Mouse (Mus musculus) embryonic stem cell, embryonic (primary cell): ENCODE data around the gene Evi2.

Experiments used
- CTCF ChIA-PET, 4 experiments: fragments of 300-600 bp in 2 of 4; fragments of 350-600 bp in 2 of 4; sonication (Branson Sonifier 250); formaldehyde crosslinking; loops; one replicate each; lab custom pipeline; 2022; ENCODE audit warnings: inconsistent platforms in 2 of 4; lab: Charles Lee
- POLR2A ChIA-PET, 4 experiments: fragments of 300-600 bp in 2 of 4; fragments of 350-600 bp in 2 of 4; sonication (Branson Sonifier 250); formaldehyde crosslinking; loops; one replicate each; lab custom pipeline; 2022; ENCODE audit warnings: antibody characterized with exemption in 4 of 4, inconsistent platforms in 1 of 4; lab: Charles Lee

The Evi2 gene

GRCm38 (mm10) chr11:79528601-79529000 lies 1.8 kb downstream of the Evi2 start:
- POLR2A ChIA-PET, result no interaction called here
- CTCF ChIA-PET, result no interaction called here

GRCm38 (mm10) chr11:79527739-79528384 lies 2.5 kb downstream of the Evi2 start:
- CTCF ChIA-PET, result no interaction called here

GRCm38 (mm10) chr11:79527015-79527738 lies 3.2 kb downstream of the Evi2 start:
- POLR2A ChIA-PET, result no interaction called here
- CTCF ChIA-PET, result no interaction called here

More at GRCm38 (mm10) chr11:79527739-79528384, 2.5 kb downstream of the Evi2 start:
- POLR2A ChIA-PET, result no interaction called here

GRCm38 (mm10) chr11:79526549-79526948 lies 3.8 kb downstream of the Evi2 start:
- ChIA-PET CTCF (no interaction called here), POLR2A (no interaction called here)

- ChIA-PET POLR2A (interaction anchor here in 1 of 4 experiments (0.6 kb wide), 1 partner anchor 700 kb away, joined by 3 read pairs; no protein-coding TSS in a partner anchor), CTCF (no interaction called here)
Measured at GRCm38 (mm10) chr11:79524310-79524575, 6.1 kb downstream of the Evi2 start.

GRCm38 (mm10) chr11:79523560-79524309 lies 6.7 kb downstream of the Evi2 start, which contains the start of gene Evi2b:
Gene Evi2b (minus strand): TSS chr11:79523762.
- POLR2A ChIA-PET, result interaction anchor here in 1 of 4 experiments (0.6 kb wide), 1 partner anchor 700 kb away, joined by 3 read pairs; no protein-coding TSS in a partner anchor
- CTCF ChIA-PET, result no interaction called here

GRCm38 (mm10) chr11:79522944-79523343 lies 7.4 kb downstream of the Evi2 start:
- CTCF ChIA-PET, result no interaction called here
- POLR2A ChIA-PET, result no interaction called here

GRCm38 (mm10) chr11:79521930-79522329 lies 8.5 kb downstream of the Evi2 start:
- ChIA-PET CTCF (interaction anchor here in 2 of 4 experiments (0.7 kb wide), 2 partner anchors 10 to 1235 kb away, joined by 3 to 13 read pairs; no protein-coding TSS in a partner anchor), POLR2A (no interaction called here)

GRCm38 (mm10) chr11:79520772-79521171 lies 9.6 kb downstream of the Evi2 start:
- ChIA-PET CTCF (no interaction called here), POLR2A (no interaction called here)

GRCm38 (mm10) chr11:79519878-79520291 lies 10.5 kb downstream of the Evi2 start:
- POLR2A ChIA-PET, result interaction anchor here in 1 of 4 experiments (1.1 kb wide), 1 partner anchor 12 kb away, joined by 3 read pairs; no protein-coding TSS in a partner anchor
- CTCF ChIA-PET, result interaction anchor here in 1 of 4 experiments (0.6 kb wide), 1 partner anchor 64 kb away, joined by 3 read pairs; no protein-coding TSS in a partner anchor

- POLR2A ChIA-PET, result interaction anchor here in 1 of 4 experiments (1.1 kb wide), 1 partner anchor 11 kb away, joined by 3 read pairs; no protein-coding TSS in a partner anchor
- CTCF ChIA-PET, result interaction anchor here in 2 of 4 experiments (0.6 to 0.9 kb wide), 2 partner anchors 65 to 563 kb away, joined by 3 read pairs; no protein-coding TSS in a partner anchor
Measured at GRCm38 (mm10) chr11:79519299-79519698, 11.1 kb downstream of the Evi2 start.

- ChIA-PET POLR2A (interaction anchor here in 1 of 4 experiments (1.3 to 1.6 kb wide), 2 partner anchors 10 to 47 kb away, joined by 4 read pairs; no protein-coding TSS in a partner anchor), CTCF (no interaction called here)
Measured at GRCm38 (mm10) chr11:79515798-79516197, 14.6 kb downstream of the Evi2 start.

GRCm38 (mm10) chr11:79515331-79515730 lies 15.1 kb downstream of the Evi2 start:
- POLR2A ChIA-PET, result interaction anchor here in 1 of 4 experiments (1.6 kb wide), 1 partner anchor 9 kb away, joined by 4 read pairs; no protein-coding TSS in a partner anchor
- CTCF ChIA-PET, result no interaction called here

- CTCF ChIA-PET, result no interaction called here
- POLR2A ChIA-PET, result no interaction called here
Measured at GRCm38 (mm10) chr11:79511970-79512369, 18.4 kb downstream of the Evi2 start.

GRCm38 (mm10) chr11:79504506-79504905 lies 25.9 kb downstream of the Evi2 start:
- ChIA-PET POLR2A (interaction anchor here in 1 of 4 experiments (0.6 kb wide), 1 partner anchor 9 kb away, joined by 3 read pairs; no protein-coding TSS in a partner anchor), CTCF (no interaction called here)

GRCm38 (mm10) chr11:79503845-79504244 lies 26.5 kb downstream of the Evi2 start, which contains the start of gene Omg:
Gene Omg (minus strand): TSS chr11:79504084.
- ChIA-PET POLR2A (interaction anchor here (0.6 to 1.3 kb wide), 7 partner anchors 10 to 777 kb away, joined by 3 to 5 read pairs (median 4); no protein-coding TSS in a partner anchor), CTCF (interaction anchor here in 1 of 4 experiments (0.6 kb wide), 1 partner anchor 264 kb away, joined by 8 read pairs; no protein-coding TSS in a partner anchor)

GRCm38 (mm10) chr11:79502917-79503316 lies 27.5 kb downstream of the Evi2 start:
- ChIA-PET CTCF (no interaction called here), POLR2A (interaction anchor here in 1 of 4 experiments (1.3 kb wide), 1 partner anchor 9 kb away, joined by 5 read pairs; no protein-coding TSS in a partner anchor)

GRCm38 (mm10) chr11:79494976-79495800 lies 35.2 kb downstream of the Evi2 start:
- POLR2A ChIA-PET, result interaction anchor here in 1 of 4 experiments (1.1 kb wide), 1 partner anchor 380 kb away, joined by 3 read pairs; no protein-coding TSS in a partner anchor
- CTCF ChIA-PET, result no interaction called here
